Comparison of ENCODE assay signal across 10 mouse cellular contexts in genomic region chr3:103401342-103402098, GRCm38 (mm10).
DNase-seq lines count a peak whose midpoint lies in the region; ATAC-seq and TF ChIP-seq lines count a peak whose summit lies in the region.
"Had no signal": no experiment of that assay in that cellular context is flagged by ENCODE, and none has a peak within 500 bp of the region (broad histone marks: within the 10 kb centered on the region; RNA-seq: fewer than 3 reads in every experiment).

No protein-coding gene starts in this region.

- peaks cover 31% of the 10 kb centered on the region for H3K4me1 ChIP-seq in E14TG2a.4 (replicated peaks; ENCODE audit: low read depth, low read length)
- peaks cover 16% of the 10 kb centered on the region for H3K4me1 ChIP-seq in neural tube, embryonic 15.5 days

- peak; percentile 82 for ATAC-seq in neural tube, embryonic 15.5 days (ENCODE audit: low FRiP score)

- 32% methylated on average over 17 of the region's 17 CpGs for WGBS in neural tube, embryonic 15.5 days

- no peak for TF ChIP-seq CTCF in E14TG2a.4 (conservative IDR thresholded peaks at IDR 0.05; ENCODE audit: low read length)

- peak overlapping the region; percentile 64 for H3K27ac ChIP-seq in neural tube, embryonic 15.5 days (replicated peaks)

- H3K9me3 ChIP-seq in E14TG2a.4 (ENCODE audit: low read length) = no peaks in the 10 kb centered on the region
- no peaks in the 10 kb centered on the region for H3K9me3 ChIP-seq in neural tube, embryonic 15.5 days (replicated peaks)

- H3K36me3 ChIP-seq in E14TG2a.4 (ENCODE audit: insufficient read depth, low read length) = no peaks in the 10 kb centered on the region
- H3K36me3 ChIP-seq in neural tube, embryonic 15.5 days = no peaks in the 10 kb centered on the region

- no peak overlapping the region for H3K9ac ChIP-seq in neural tube, embryonic 15.5 days (replicated peaks)

- DNase-seq in frontal cortex, postnatal 10 days (ENCODE audit: low spot score in 2 of 2) = peak; percentile 58 to 63
- peak; percentile 61 to 81 for DNase-seq in left cerebral cortex, adult 18-20 months (ENCODE audit: low spot score in 2 of 2)
- DNase-seq in adrenal gland, adult 2 months = no peak
- DNase-seq in ovary, adult 18-20 months (ENCODE audit: low spot score) = no peak
- DNase-seq in liver = no peak
- DNase-seq in gastrocnemius, adult 18-20 months (ENCODE audit: low spot score) = no peak
- DNase-seq: heart, postnatal 10 days had no signal

- no peak overlapping the region for H3K4me2 ChIP-seq in neural tube, embryonic 15.5 days

- H3K27me3 ChIP-seq in E14TG2a.4 (ENCODE audit: insufficient read depth, low read length) = no peaks in the 10 kb centered on the region
- no peaks in the 10 kb centered on the region for H3K27me3 ChIP-seq in neural tube, embryonic 15.5 days (replicated peaks)
- H3K27me3 ChIP-seq: CH12.LX had no signal

- peak overlapping the region; percentile 51 for H3K4me3 ChIP-seq in E14TG2a.4 (replicated peaks; ENCODE audit: low read length)
- H3K4me3 ChIP-seq in neural tube, embryonic 15.5 days (replicated peaks) = no peak overlapping the region

Comparison
In these comparisons a context has a peak if more than half of its experiments do, and no peak if none do; other contexts are left out.
1. DNase-seq: peak in frontal cortex, postnatal 10 days (2 of 2) and left cerebral cortex, adult 18-20 months (2 of 2); none in adrenal gland, adult 2 months (single experiment), ovary, adult 18-20 months (single experiment), liver (single experiment) and gastrocnemius, adult 18-20 months (single experiment).